Mouse (Mus musculus) liver, embryonic 11.5 days (tissue): ENCODE results near the gene Golga7b. TPM values are rescaled to one million over a fixed set of nuclear protein-coding genes. Genes with fewer than 3 reads are reported as not detected.

Experiments used
- ATAC-seq: fragments of 200-750 bp; cut with Nextera tagmentation; replicated peaks from 2 replicates; pipeline ENCODE4 v1.8.0; 2017; ENCODE audit warnings: moderate number of reproducible peaks, mild to moderate bottlenecking, moderate TSS enrichment, moderate library complexity; ENCODE audit not compliant: low FRiP score
- DNase-seq: peaks from one replicate; pipeline ENCODE4 v3.0.0-alpha.2; 2017; ENCODE audit warnings: low spot score
- H3K27ac ChIP-seq: fragments of 300-500 bp; sonication (generic); 2 replicates; pipeline ENCODE4 v1.5.1; 2014; ENCODE audit warnings: mild to moderate bottlenecking, low read depth, low read length, control low read depth
- H3K27me3 ChIP-seq: fragments of 300-500 bp; sonication (generic); replicated peaks from 2 replicates; pipeline ENCODE4 v1.6.1; 2014; ENCODE audit warnings: low read length, mixed read lengths; ENCODE audit not compliant: control insufficient read depth, insufficient read depth
- H3K36me3 ChIP-seq: fragments of 300-500 bp; sonication (generic); 2 replicates; pipeline ENCODE4 v1.6.1; 2014; ENCODE audit warnings: mild to moderate bottlenecking, low read length, moderate library complexity, mixed read lengths; ENCODE audit not compliant: control insufficient read depth, insufficient read depth
- H3K4me1 ChIP-seq: fragments of 300-500 bp; sonication (generic); replicated peaks from 2 replicates; pipeline ENCODE4 v1.6.1; 2014; ENCODE audit warnings: low read length, mixed read lengths; ENCODE audit not compliant: control insufficient read depth, insufficient read depth
- H3K4me2 ChIP-seq: fragments of 300-500 bp; sonication (generic); 2 replicates; pipeline ENCODE4 v1.6.1; 2014; ENCODE audit warnings: mild to moderate bottlenecking, control low read depth, moderate library complexity
- H3K4me3 ChIP-seq: fragments of 300-500 bp; sonication (generic); 2 replicates; pipeline ENCODE4 v1.5.1; 2014; ENCODE audit warnings: low read depth, low read length, control low read depth
- H3K9ac ChIP-seq: fragments of 300-500 bp; sonication (generic); 2 replicates; pipeline ENCODE4 v1.6.1; 2014; ENCODE audit warnings: low read depth, low read length, control low read depth
- H3K9me3 ChIP-seq: fragments of 300-500 bp; sonication (generic); 2 replicates; pipeline ENCODE4 v1.6.1; 2016; ENCODE audit warnings: low read length, inconsistent platforms, mixed read lengths; ENCODE audit not compliant: control insufficient read depth
- WGBS: fragments of 180-500 bp; shearing (Covaris S2); extraction: QIAGEN DNeasy Blood & Tissue Kit; methylation state at CpG from one replicate; pipeline ENCODE4 v1.1.7; 2014; 5-methylcytosine and 5-hydroxymethylcytosine counted together
- polyA plus RNA-seq: library from polyadenylated mRNA; unstranded; fragments of >200 nt; fragmentation: Nextera tagmentation; extraction: Ambion mirVana; gene quantifications from 2 replicates; pipeline ENCODE4 v1.2.1, GENCODE M21; 2014

The Golga7b gene
- polyA plus RNA-seq, 1 experiment from 2014 or later = not detected

- no peak overlapping the region for H3K4me3 ChIP-seq
- no peaks in the 10 kb centered on the region for H3K36me3 ChIP-seq
- H3K9me3 ChIP-seq = no peaks in the 10 kb centered on the region
- 37% methylated on average over 14 of the region's 14 CpGs for WGBS
- no peak for ATAC-seq
- H3K27me3 ChIP-seq = peaks cover 15% of the 10 kb centered on the region; the same call in 1 of the 2 replicates
- H3K4me2 ChIP-seq = no peak overlapping the region
- no peak overlapping the region for H3K27ac ChIP-seq
- no peaks in the 10 kb centered on the region for H3K4me1 ChIP-seq
- DNase-seq = peak; percentile 56
- no peak overlapping the region for H3K9ac ChIP-seq
These were observed 24.9 kb downstream of the Golga7b start for GRCm38 (mm10) chr19:42272003-42272963.

- no peak for ATAC-seq
- Histone ChIP-seq H3K9ac (no peak overlapping the region), H3K9me3 (no peaks in the 10 kb centered on the region), H3K4me2 (no peak overlapping the region), H3K36me3 (no peaks in the 10 kb centered on the region), H3K4me1 (no peaks in the 10 kb centered on the region), H3K27ac (no peak overlapping the region), H3K4me3 (no peak overlapping the region), H3K27me3 (no peaks in the 10 kb centered on the region)
- DNase-seq = no peak
- WGBS = 79% methylated on average over 6 of the region's 6 CpGs
These were observed 29.9 kb downstream of the Golga7b start for GRCm38 (mm10) chr19:42277288-42277687.

GRCm38 (mm10) chr19:42278461-42278860, 31.1 kb downstream of the Golga7b start:
- no peak for ATAC-seq
- Histone ChIP-seq H3K36me3 (no peaks in the 10 kb centered on the region), H3K4me3 (no peak overlapping the region), H3K27me3 (no peaks in the 10 kb centered on the region), H3K9ac (no peak overlapping the region), H3K4me1 (no peaks in the 10 kb centered on the region), H3K4me2 (no peak overlapping the region), H3K9me3 (no peaks in the 10 kb centered on the region), H3K27ac (no peak overlapping the region)
- DNase-seq = no peak
- 76% methylated on average over 5 of the region's 5 CpGs for WGBS

- Histone ChIP-seq H3K9ac (no peak overlapping the region), H3K4me1 (no peaks in the 10 kb centered on the region), H3K4me3 (no peak overlapping the region), H3K9me3 (no peaks in the 10 kb centered on the region), H3K27me3 (no peaks in the 10 kb centered on the region), H3K36me3 (no peaks in the 10 kb centered on the region), H3K4me2 (no peak overlapping the region), H3K27ac (no peak overlapping the region)
- ATAC-seq (no peak), DNase-seq (no peak)
- WGBS = 59% methylated on average over 3 of the region's 3 CpGs
These were observed 32.2 kb downstream of the Golga7b start for GRCm38 (mm10) chr19:42279611-42280010.

- WGBS = 62% methylated on average over 8 of the region's 8 CpGs
These were observed 36.8 kb downstream of the Golga7b start for GRCm38 (mm10) chr19:42284178-42284577.

GRCm38 (mm10) chr19:42288361-42288760, 41.0 kb downstream of the Golga7b start:
- H3K9me3 ChIP-seq = no peaks in the 10 kb centered on the region
- peaks cover 8% of the 10 kb centered on the region for H3K27me3 ChIP-seq
- DNase-seq (no peak), ATAC-seq (no peak)
- H3K9ac ChIP-seq = no peak overlapping the region
- no peak overlapping the region for H3K4me2 ChIP-seq
- WGBS = 43% methylated on average over 4 of the region's 4 CpGs
- H3K4me1 ChIP-seq = no peaks in the 10 kb centered on the region
- no peak overlapping the region for H3K27ac ChIP-seq
- no peaks in the 10 kb centered on the region for H3K36me3 ChIP-seq
- H3K4me3 ChIP-seq = no peak overlapping the region

More at GRCm38 (mm10) chr19:42284178-42284577, 36.8 kb downstream of the Golga7b start:
- no peaks in the 10 kb centered on the region for H3K27me3 ChIP-seq
- ATAC-seq = no peak
- H3K27ac ChIP-seq = no peak overlapping the region
- DNase-seq = no peak
- H3K9me3 ChIP-seq = no peaks in the 10 kb centered on the region
- no peak overlapping the region for H3K9ac ChIP-seq
- H3K4me2 ChIP-seq = no peak overlapping the region
- no peak overlapping the region for H3K4me3 ChIP-seq
- no peaks in the 10 kb centered on the region for H3K36me3 ChIP-seq
- H3K4me1 ChIP-seq = no peaks in the 10 kb centered on the region

GRCm38 (mm10) chr19:42290954-42291661, 43.7 kb downstream of the Golga7b start:
- no peaks in the 10 kb centered on the region for H3K36me3 ChIP-seq
- 29% methylated on average over 7 of the region's 7 CpGs for WGBS
- H3K9me3 ChIP-seq = no peaks in the 10 kb centered on the region
- ATAC-seq (no peak), DNase-seq (no peak)
- peaks cover 8% of the 10 kb centered on the region for H3K27me3 ChIP-seq
- no peak overlapping the region for H3K9ac ChIP-seq
- no peaks in the 10 kb centered on the region for H3K4me1 ChIP-seq
- no peak overlapping the region for H3K4me3 ChIP-seq
- no peak overlapping the region for H3K4me2 ChIP-seq
- H3K27ac ChIP-seq = no peak overlapping the region

- Histone ChIP-seq H3K27me3 (peaks cover 8% of the 10 kb centered on the region), H3K4me3 (no peak overlapping the region), H3K4me2 (no peak overlapping the region), H3K9ac (no peak overlapping the region), H3K36me3 (no peaks in the 10 kb centered on the region), H3K9me3 (no peaks in the 10 kb centered on the region), H3K4me1 (no peaks in the 10 kb centered on the region), H3K27ac (no peak overlapping the region)
- 61% methylated on average over 8 of the region's 8 CpGs for WGBS
- ATAC-seq = no peak
- DNase-seq = no peak
These were observed 44.7 kb downstream of the Golga7b start for GRCm38 (mm10) chr19:42292106-42292505.
